Mouse (Mus musculus) embryonic fibroblast, embryonic 13.5 days (primary cell): ENCODE data around the gene 1110059G10Rik. TPM values are rescaled to one million over a fixed set of nuclear protein-coding genes. Genes with fewer than 3 reads are reported as not detected.

Experiments used
- H3K27ac ChIP-seq: 2 replicates; pipeline ENCODE4 v1.5.1; 2012; ENCODE audit warnings: low read length, control low read depth, inconsistent platforms; ENCODE audit not compliant: insufficient read depth
- H3K4me1 ChIP-seq: 2 replicates; pipeline ENCODE4 v1.6.1; 2011; ENCODE audit warnings: low read length; ENCODE audit not compliant: control insufficient read depth, insufficient read depth
- H3K4me3 ChIP-seq: 2 replicates; pipeline ENCODE4 v1.5.1; 2011; ENCODE audit warnings: mild to moderate bottlenecking, control low read depth, low read length; ENCODE audit not compliant: insufficient read depth
- CTCF ChIP-seq: IDR thresholded peaks from 2 replicates; pipeline ENCODE4 v1.5.1; 2011; ENCODE audit warnings: mild to moderate bottlenecking, control low read depth, low read length, moderate library complexity, borderline replicate concordance; ENCODE audit not compliant: insufficient read depth
- POLR2A ChIP-seq: IDR thresholded peaks from 2 replicates; pipeline ENCODE4 v1.6.1; 2011; ENCODE audit warnings: low read depth, mild to moderate bottlenecking, control low read depth, low read length, moderate library complexity
- polyA plus RNA-seq: library from polyadenylated mRNA; stranded (reverse); fragments of >200 nt; gene quantifications from 2 replicates; pipeline ENCODE4 v1.2.4, GENCODE M21; 2011; ENCODE audit warnings: low read depth; ENCODE audit not compliant: missing spikeins, insufficient read length

1110059G10Rik gene
- 25.7 and 34.2 TPM in 2 replicates for polyA plus RNA-seq

GRCm38 (mm10) chr9:122950643-122951475, at the start of gene 1110059G10Rik, which contains the start of gene Kif15:
TSS of gene 1110059G10Rik (minus strand) at chr9:122951000.
TSS of gene Kif15 (plus strand) at chr9:122951046.
- TF ChIP-seq CTCF, result no peak
- peak; percentile 72 for TF ChIP-seq POLR2A
- Histone ChIP-seq H3K4me1 (peaks cover 6% of the 10 kb centered on the region), H3K27ac (0 out of 2 replicates have a peak within 1 kb of the TSS, but pooled peaks have one; percentile 48), H3K4me3 (peak within 1 kb of the TSS; percentile 86)

- Histone ChIP-seq H3K4me3 (no peak overlapping the region), H3K4me1 (no peaks in the 10 kb centered on the region), H3K27ac (no peak overlapping the region)
- TF ChIP-seq POLR2A, result no peak
- TF ChIP-seq CTCF, result no peak
These were observed 48.4 kb upstream of the 1110059G10Rik start for GRCm38 (mm10) chr9:122999193-122999586.

- H3K4me1 ChIP-seq, result no peaks in the 10 kb centered on the region
- no peak overlapping the region for H3K27ac ChIP-seq
- TF ChIP-seq CTCF, result no peak
- no peak for TF ChIP-seq POLR2A
- H3K4me3 ChIP-seq, result no peak overlapping the region
These were observed 47.8 kb upstream of the 1110059G10Rik start for GRCm38 (mm10) chr9:122998406-122999192.

- Histone ChIP-seq H3K4me1 (peaks cover 3% of the 10 kb centered on the region; the same call in 1 of the 2 replicates), H3K4me3 (no peak overlapping the region), H3K27ac (no peak overlapping the region)
- TF ChIP-seq POLR2A (no peak), CTCF (no peak)
These were observed 21.9 kb downstream of the 1110059G10Rik start for GRCm38 (mm10) chr9:122928915-122929314.

- Histone ChIP-seq H3K27ac (no peak within 1 kb of the TSS), H3K4me3 (peak within 1 kb of the TSS; percentile 69), H3K4me1 (peaks cover 4% of the 10 kb centered on the region; the same call in 1 of the 2 replicates)
- no peak for TF ChIP-seq CTCF
- no peak; the same call in none of the 2 replicates for TF ChIP-seq POLR2A
These were observed 27.8 kb downstream of the 1110059G10Rik start, which contains the start of gene Zfp105 for GRCm38 (mm10) chr9:122922936-122923381. TSS of gene Zfp105 (plus strand) at chr9:122923072.

GRCm38 (mm10) chr9:122922436-122922835, 28.4 kb downstream of the 1110059G10Rik start:
- H3K4me1 ChIP-seq, result peaks cover 4% of the 10 kb centered on the region; the same call in 1 of the 2 replicates
- no peak overlapping the region for H3K4me3 ChIP-seq
- TF ChIP-seq POLR2A, result no peak
- no peak for TF ChIP-seq CTCF
- no peak overlapping the region for H3K27ac ChIP-seq

- H3K4me3 ChIP-seq, result peak overlapping the region; percentile 46
These were observed 47.9 kb downstream of the 1110059G10Rik start for GRCm38 (mm10) chr9:122902717-122903535.

GRCm38 (mm10) chr9:122901047-122901446, 49.8 kb downstream of the 1110059G10Rik start:
- Histone ChIP-seq H3K4me3 (no peak overlapping the region), H3K4me1 (no peaks in the 10 kb centered on the region), H3K27ac (no peak overlapping the region)
- no peak for TF ChIP-seq CTCF
- TF ChIP-seq POLR2A, result no peak

More at GRCm38 (mm10) chr9:122902717-122903535, 47.9 kb downstream of the 1110059G10Rik start:
- Histone ChIP-seq H3K27ac (no peak overlapping the region), H3K4me1 (no peaks in the 10 kb centered on the region)
- TF ChIP-seq POLR2A, result peak; percentile 63; the same call in 1 of the 2 replicates
- no peak for TF ChIP-seq CTCF

Other genes with a start within 250 kb of the 1110059G10Rik start
- gene Topaz1, start 203.7 kb downstream of the 1110059G10Rik start, polyA plus RNA-seq, result not detected in 2 replicates
- 8.0 and 9.9 TPM in 2 replicates for gene Tcaim, start 145.5 kb downstream of the 1110059G10Rik start, polyA plus RNA-seq
- not detected in 2 replicates for gene Gm35549, start 107.0 kb downstream of the 1110059G10Rik start, polyA plus RNA-seq
- 74.3 and 83.7 TPM in 2 replicates for gene Zfp445, start 85.0 kb downstream of the 1110059G10Rik start, polyA plus RNA-seq
- 4.8 and 4.9 TPM in 2 replicates for gene Zkscan7, start 65.3 kb downstream of the 1110059G10Rik start, polyA plus RNA-seq
- gene Zfp105, start 27.9 kb downstream of the 1110059G10Rik start, polyA plus RNA-seq, result 7.8 and 10.5 TPM in 2 replicates
- 32.2 and 59.5 TPM in 2 replicates for gene Kif15, start within 50 bp of the 1110059G10Rik start, polyA plus RNA-seq
- 4.1 and 4.4 TPM in 2 replicates for gene Tmem42, start 70.3 kb upstream of the 1110059G10Rik start, polyA plus RNA-seq
- gene Tgm4, start 83.7 kb upstream of the 1110059G10Rik start, polyA plus RNA-seq, result not detected in 2 replicates
- gene Zdhhc3, start 162.2 kb upstream of the 1110059G10Rik start, polyA plus RNA-seq, result 88.0 and 92.1 TPM in 2 replicates
- 28.9 and 38.1 TPM in 2 replicates for gene Exosc7, start 162.2 kb upstream of the 1110059G10Rik start, polyA plus RNA-seq
- gene Clec3b, start 199.9 kb upstream of the 1110059G10Rik start, polyA plus RNA-seq, result not detected in 2 replicates